Comparison of ENCODE assay signal across 8 mouse cellular contexts in the genomic region with DNA sequence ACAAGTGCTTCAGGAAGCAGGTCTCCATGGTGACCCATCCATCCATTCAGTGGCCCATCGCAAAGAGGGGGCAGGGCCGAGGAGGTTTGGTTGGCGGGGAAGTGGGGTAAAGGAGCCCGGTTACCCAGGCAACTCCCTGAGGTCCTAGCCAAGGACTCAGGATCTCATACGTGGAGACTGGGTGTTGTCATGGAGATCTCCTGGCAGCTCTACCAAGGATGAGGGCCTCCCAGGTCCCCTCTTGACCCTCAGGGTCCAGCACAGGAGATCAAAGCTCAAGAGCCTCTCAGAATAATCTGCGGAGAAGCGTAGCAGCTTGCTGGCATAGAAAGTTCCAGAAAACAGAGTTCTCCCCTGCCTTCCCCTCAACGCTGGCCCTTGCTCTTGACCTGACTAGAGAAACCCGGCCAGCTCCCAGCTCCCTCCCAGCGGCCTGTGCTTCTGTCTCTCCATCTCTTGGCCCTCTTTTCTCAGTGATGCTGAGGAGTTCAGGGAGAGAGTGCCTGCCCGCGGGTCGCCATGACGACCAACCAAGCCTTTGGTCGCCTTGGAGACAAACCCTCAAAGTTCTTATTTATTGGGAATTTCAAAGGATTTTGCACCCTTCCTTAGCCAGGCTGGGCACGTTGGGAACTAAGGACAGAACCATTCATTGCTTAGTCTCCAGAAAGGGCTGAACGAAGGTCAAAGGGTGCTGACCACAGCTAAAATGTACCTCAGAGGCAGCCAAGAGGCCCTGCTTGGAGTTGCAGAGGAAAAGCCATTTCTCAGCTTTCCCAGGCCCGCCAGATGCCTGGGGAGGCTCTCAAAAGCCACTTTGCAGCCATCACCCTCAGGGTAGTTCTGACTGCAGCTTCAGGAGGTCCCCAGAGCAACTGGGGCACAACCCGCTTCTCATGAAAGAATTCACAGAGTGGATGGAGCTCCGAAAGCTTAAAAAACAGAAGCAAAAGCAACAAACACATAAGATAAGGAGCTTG.
DNase-seq lines count a peak whose midpoint lies in the region; ATAC-seq and TF ChIP-seq lines count a peak whose summit lies in the region.

No protein-coding gene starts in this region.

- peak overlapping the region; percentile 9; the same call in 1 of the 2 replicates for H3K4me3 ChIP-seq in layer of hippocampus, adult 2 months
- H3K4me3 ChIP-seq in midbrain, embryonic 13.5 days (replicated peaks), result no peak overlapping the region
- H3K4me3 ChIP-seq in kidney, embryonic 15.5 days (replicated peaks), result no peak overlapping the region

- 0 out of 2 replicates have a peak, but pooled peaks cover 4% of the 10 kb centered on the region for H3K9me3 ChIP-seq in midbrain, embryonic 13.5 days
- no peaks in the 10 kb centered on the region for H3K9me3 ChIP-seq in kidney, embryonic 15.5 days (replicated peaks)

- no peak overlapping the region for H3K9ac ChIP-seq in midbrain, embryonic 13.5 days (replicated peaks)
- no peak overlapping the region for H3K9ac ChIP-seq in kidney, embryonic 15.5 days

- peak; percentile 43 for TF ChIP-seq CTCF in layer of hippocampus, adult 2 months (conservative IDR thresholded peaks at IDR 0.05)

- H3K27me3 ChIP-seq in midbrain, embryonic 13.5 days, result no peaks in the 10 kb centered on the region
- H3K27me3 ChIP-seq in kidney, embryonic 15.5 days, result no peaks in the 10 kb centered on the region

- DNase-seq in cerebellum, adult 9-10 months, result peak; percentile 44
- DNase-seq in cerebellum, adult 11 months, result no peak
- peak; percentile 71 to 89 for DNase-seq in layer of hippocampus, adult 2 months (ENCODE audit: low spot score in 2 of 2)
- no peak for DNase-seq in adrenal gland, postnatal 36 days
- no peak for DNase-seq in heart, postnatal 4 days
- DNase-seq in kidney, postnatal 25 days, result no peak

- H3K27ac ChIP-seq in layer of hippocampus, adult 2 months, result peak overlapping the region; percentile 96
- H3K27ac ChIP-seq in midbrain, embryonic 13.5 days, result peak overlapping the region; percentile 85
- H3K27ac ChIP-seq in kidney, embryonic 15.5 days, result no peak overlapping the region

- peak; percentile 92 for ATAC-seq in midbrain, embryonic 13.5 days
- ATAC-seq in kidney, embryonic 15.5 days (replicated peaks; ENCODE audit: low FRiP score), result no peak

- 6% methylated on average over 20 of the region's 20 CpGs for WGBS in midbrain, embryonic 13.5 days
- WGBS in kidney, embryonic 15.5 days, result 41% methylated on average over 20 of the region's 20 CpGs

- peak overlapping the region; percentile 21 for H3K4me2 ChIP-seq in midbrain, embryonic 13.5 days (replicated peaks)
- H3K4me2 ChIP-seq in kidney, embryonic 15.5 days, result no peak overlapping the region

- H3K4me1 ChIP-seq in midbrain, embryonic 13.5 days (replicated peaks), result peaks cover 41% of the 10 kb centered on the region
- 0 out of 2 replicates have a peak, but pooled peaks cover 3% of the 10 kb centered on the region for H3K4me1 ChIP-seq in kidney, embryonic 15.5 days

- H3K36me3 ChIP-seq in midbrain, embryonic 13.5 days, result no peaks in the 10 kb centered on the region
- H3K36me3 ChIP-seq in kidney, embryonic 15.5 days, result no peaks in the 10 kb centered on the region

Comparison
In these comparisons a context has a peak if more than half of its experiments do, and no peak if none do; other contexts are left out.
1. DNase-seq: peak in cerebellum, adult 9-10 months (single experiment) and layer of hippocampus, adult 2 months (2 of 2); none in cerebellum, adult 11 months (single experiment), adrenal gland, postnatal 36 days (0 of 2), heart, postnatal 4 days (single experiment) and kidney, postnatal 25 days (0 of 2).